Mouse (Mus musculus) cerebellum, adult 2 months (tissue): ENCODE results near the gene Lin9. TPM values are rescaled to one million over a fixed set of nuclear protein-coding genes. Genes with fewer than 3 reads are reported as not detected.
"Not testable (repeated sequence)": the region's sequence is repeated elsewhere in the genome, so short reads cannot be mapped to it uniquely, and the experiment has no call there.

ENCODE experiments used
- DNase-seq, 2 experiments: peaks; one replicate each; pipeline ENCODE4 v3.0.0; 2021
- H3K27ac ChIP-seq: fragments of 200-500 bp; 2 replicates; pipeline ENCODE4 v1.5.1; 2012; ENCODE audit warnings: low read length, control low read depth, inconsistent platforms; ENCODE audit not compliant: insufficient read depth
- H3K27me3 ChIP-seq: fragments of 200-500 bp; 2 replicates; pipeline ENCODE4 v1.6.1; 2012; ENCODE audit warnings: inconsistent platforms, mild to moderate bottlenecking, low read length, moderate library complexity; ENCODE audit not compliant: control insufficient read depth, insufficient read depth
- H3K4me1 ChIP-seq: fragments of 200-500 bp; 2 replicates; pipeline ENCODE4 v1.6.1; 2011; ENCODE audit warnings: low read length; ENCODE audit not compliant: control insufficient read depth, insufficient read depth
- H3K4me3 ChIP-seq: fragments of 200-500 bp; replicated peaks from 2 replicates; pipeline ENCODE3; 2011; ENCODE audit warnings: mild to moderate bottlenecking, low read depth, low read length, control low read depth; ENCODE audit not compliant: insufficient read depth
- CTCF ChIP-seq: fragments of 200-500 bp; IDR thresholded peaks from 2 replicates; pipeline ENCODE4 v1.5.1; 2011; ENCODE audit warnings: low read depth, mild to moderate bottlenecking, control low read depth, low read length, moderate library complexity, borderline replicate concordance; ENCODE audit not compliant: insufficient read depth
- POLR2A ChIP-seq: fragments of 200-500 bp; IDR thresholded peaks from 2 replicates; pipeline ENCODE4 v1.6.1; 2011; ENCODE audit warnings: low read length, control low read depth, borderline replicate concordance; ENCODE audit not compliant: insufficient read depth
- WGBS: fragments of 180-500 bp; shearing (Covaris S2); methylation state at CpG from one replicate; pipeline ENCODE4 v1.1.7; 2018; 5-methylcytosine and 5-hydroxymethylcytosine counted together
- polyA plus RNA-seq: library from polyadenylated mRNA; depleted of rRNA; stranded (reverse); fragments of >200 nt; gene quantifications from 2 replicates; pipeline ENCODE4 v1.2.3, GENCODE M21; 2012

Gene Lin9
- polyA plus RNA-seq, 1 experiment = 5.2 TPM

GRCm38 (mm10) chr1:180622389-180622788 is 18.6 kb upstream of the Lin9 start:
- TF ChIP-seq CTCF = no peak
- TF ChIP-seq POLR2A = no peak
- 82% methylated on average over 4 of the region's 4 CpGs for WGBS
- no peaks in the 10 kb centered on the region for H3K4me1 ChIP-seq
- no peak overlapping the region for H3K4me3 ChIP-seq
- no peak overlapping the region for H3K27ac ChIP-seq
- DNase-seq = no peak
- H3K27me3 ChIP-seq = no peaks in the 10 kb centered on the region

- no peaks in the 10 kb centered on the region for H3K4me1 ChIP-seq
- WGBS = 94% methylated on average over 2 of the region's 2 CpGs
- H3K27ac ChIP-seq = no peak overlapping the region
- no peaks in the 10 kb centered on the region for H3K27me3 ChIP-seq
- DNase-seq = no peak
- no peak overlapping the region for H3K4me3 ChIP-seq
- TF ChIP-seq POLR2A (no peak), CTCF (peak; percentile 12; the same call in 1 of the 2 replicates)
These were observed 17.0 kb upstream of the Lin9 start for GRCm38 (mm10) chr1:180623911-180624310.

- Histone ChIP-seq H3K27me3 (no peaks in the 10 kb centered on the region), H3K4me3 (no peak overlapping the region), H3K4me1 (no peaks in the 10 kb centered on the region), H3K27ac (no peak overlapping the region)
- DNase-seq = no peak
- no peak for TF ChIP-seq POLR2A
- no peak for TF ChIP-seq CTCF
- 41% methylated on average over 2 of the region's 2 CpGs for WGBS
These were observed 14.8 kb upstream of the Lin9 start for GRCm38 (mm10) chr1:180626141-180626540.

DNA sequence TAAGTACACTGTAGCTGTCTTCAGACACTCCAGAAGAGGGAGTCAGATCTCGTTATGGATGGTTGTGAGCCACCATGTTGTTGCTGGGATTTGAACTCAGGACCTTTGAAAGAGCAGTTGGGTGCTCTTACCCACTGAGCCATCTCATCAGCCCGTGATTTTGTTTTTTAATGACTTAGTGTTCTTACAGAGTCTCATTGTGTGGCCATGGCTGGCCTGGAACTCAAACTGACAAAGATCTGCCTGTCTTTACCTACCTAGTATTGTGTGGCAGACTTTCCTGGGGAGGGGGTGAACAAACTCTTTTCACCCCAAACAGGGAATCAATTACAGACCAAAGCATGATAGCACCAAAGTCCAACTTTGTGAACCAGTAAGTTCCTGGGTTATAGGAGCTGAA is 3.2 kb upstream of the Lin9 start:
- WGBS = 79% methylated on average over 2 of the region's 2 CpGs
- DNase-seq, H3K4me1 ChIP-seq, H3K27me3 ChIP-seq, H3K27ac ChIP-seq, H3K4me3 ChIP-seq: not testable (repeated sequence)

DNA sequence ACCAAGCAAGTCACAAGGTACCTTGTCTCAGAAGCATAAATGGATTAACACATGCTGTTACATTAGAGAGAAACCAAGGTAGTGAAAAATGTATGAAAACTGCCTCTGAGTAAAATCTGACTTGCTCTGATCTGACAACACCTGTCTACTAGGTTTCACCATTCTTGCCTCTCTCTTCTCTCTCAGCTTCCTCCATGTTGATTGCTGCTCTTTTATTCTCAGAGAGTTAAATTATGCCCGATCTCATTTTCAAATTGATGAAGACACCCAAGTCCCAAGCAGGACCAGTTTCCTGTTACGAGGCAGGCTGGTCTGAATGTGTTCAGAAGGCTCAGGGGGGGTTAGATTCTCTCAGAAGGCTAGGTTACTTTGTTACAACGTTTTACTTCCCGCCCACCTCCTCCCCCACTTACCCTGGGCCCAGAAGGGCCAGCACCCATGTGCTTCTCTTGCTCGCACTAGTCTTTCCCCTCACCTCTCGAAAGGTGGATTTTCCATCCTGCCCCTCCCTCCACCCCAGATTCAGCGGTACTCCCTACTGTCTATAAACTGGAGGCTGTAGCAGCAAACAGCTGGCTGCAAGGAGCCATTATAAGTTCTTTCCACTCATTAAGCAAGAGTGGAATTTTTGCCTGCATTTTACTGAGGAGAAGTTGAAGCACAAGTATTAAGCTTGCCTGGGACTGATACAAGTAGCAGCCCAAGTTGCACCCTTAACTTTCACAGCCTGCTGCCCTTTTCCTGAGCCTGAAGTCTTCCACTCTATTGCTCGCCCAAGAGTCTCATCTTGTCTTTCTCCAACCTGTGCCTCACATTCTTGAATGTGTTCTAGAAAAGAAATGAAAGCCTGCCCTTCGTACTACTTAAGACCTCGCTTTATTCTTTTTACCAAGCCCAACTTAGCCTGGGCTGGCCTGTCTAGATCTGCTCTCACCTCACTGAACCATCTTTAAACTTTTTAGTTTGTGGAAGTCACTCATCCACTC is 1.2 kb upstream of the Lin9 start:
- Histone ChIP-seq H3K4me1 (no peaks in the 10 kb centered on the region), H3K27me3 (no peaks in the 10 kb centered on the region), H3K4me3 (no peak overlapping the region), H3K27ac (no peak overlapping the region)
- no peak for DNase-seq
- TF ChIP-seq CTCF = no peak
- no peak for TF ChIP-seq POLR2A
- 68% methylated on average over 10 of the region's 10 CpGs for WGBS

DNA sequence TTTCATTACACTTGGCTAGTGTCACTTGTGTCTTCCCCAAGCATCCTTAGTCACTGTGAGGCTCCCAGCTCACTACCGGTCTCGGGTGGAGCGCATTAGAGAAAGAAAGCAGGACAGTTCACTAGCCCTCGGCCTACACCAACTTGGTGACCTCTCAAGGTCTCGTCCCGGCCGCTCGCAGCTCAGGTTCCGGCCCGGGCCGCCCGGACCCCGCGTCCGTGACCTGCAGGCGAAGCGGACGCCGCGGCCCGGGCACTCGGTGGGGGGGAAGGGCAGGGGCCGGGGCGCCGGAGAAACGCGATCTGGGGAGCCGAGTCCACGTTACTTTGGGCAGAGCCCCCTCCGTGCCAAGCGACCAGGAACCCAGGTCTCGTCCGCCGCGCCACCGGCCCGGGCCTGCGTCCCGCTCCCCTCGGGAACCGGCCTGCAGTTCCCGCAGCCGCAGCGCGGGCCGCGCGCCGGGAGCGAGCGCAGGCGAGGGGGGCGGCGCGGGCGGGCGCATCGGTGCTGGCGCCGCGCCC is 285 bp upstream of the Lin9 start:
- TF ChIP-seq CTCF (no peak), POLR2A (no peak)
- Histone ChIP-seq H3K27ac (peak overlapping the region; percentile 35; the same call in 1 of the 2 replicates), H3K4me1 (no peaks in the 10 kb centered on the region), H3K4me3 (peak overlapping the region; percentile 95), H3K27me3 (no peaks in the 10 kb centered on the region)
- peak; percentile 51 to 71 for DNase-seq
- 1% methylated on average over 51 of the region's 61 CpGs for WGBS

GRCm38 (mm10) chr1:180641518-180642227 is 723 bp downstream of the Lin9 start:
- no peaks in the 10 kb centered on the region for H3K27me3 ChIP-seq
- 3% methylated on average over 50 of the region's 50 CpGs for WGBS

DNA sequence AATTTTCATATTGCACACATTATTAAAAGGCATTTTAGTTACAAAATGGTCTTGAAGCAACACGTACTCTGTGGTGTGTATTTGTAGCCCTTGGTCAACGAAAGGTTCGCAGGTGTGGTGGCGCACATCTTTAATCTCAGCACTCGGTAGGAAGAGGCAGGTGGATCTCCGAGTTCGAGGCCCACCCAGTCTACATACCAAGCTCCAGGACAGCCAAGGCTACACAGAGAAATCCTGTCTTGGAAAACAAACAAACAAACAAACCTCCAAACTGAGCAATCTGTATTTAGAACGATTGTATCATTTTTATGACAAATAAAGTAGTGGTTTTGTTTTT is 1.2 kb downstream of the Lin9 start:
- Histone ChIP-seq H3K4me1 (no peaks in the 10 kb centered on the region), H3K27me3 (no peaks in the 10 kb centered on the region), H3K4me3 (peak overlapping the region; percentile 95), H3K27ac (no peak overlapping the region)
- no peak for TF ChIP-seq CTCF
- TF ChIP-seq POLR2A = no peak
- WGBS = 65% methylated on average over 8 of the region's 8 CpGs
- no peak for DNase-seq

More at GRCm38 (mm10) chr1:180641518-180642227, 723 bp downstream of the Lin9 start:
- TF ChIP-seq POLR2A = no peak
- no peaks in the 10 kb centered on the region for H3K4me1 ChIP-seq
- DNase-seq = no peak
- 0 out of 2 replicates have a peak overlapping the region, but pooled peaks have one; percentile 65 for H3K27ac ChIP-seq
- peak overlapping the region; percentile 95 for H3K4me3 ChIP-seq
